Mouse (Mus musculus): ENCODE results near the gene Poln. TPM values are rescaled to one million over a fixed set of nuclear protein-coding genes. Genes with fewer than 3 reads are reported as not detected.

Poln gene
- polyA plus RNA-seq, 2 experiments from 2014 or later, result 0.77 to 3.5 TPM

- no peak for ATAC-seq
Observed at GRCm38 (mm10) chr5:33982731-33983259, 186.5 kb downstream of the Poln start.

- no peak for ATAC-seq
Observed at GRCm38 (mm10) chr5:33976267-33976666, 193.0 kb downstream of the Poln start.

GRCm38 (mm10) chr5:33974736-33975135, 194.5 kb downstream of the Poln start:
- ATAC-seq, result no peak

GRCm38 (mm10) chr5:33959382-33959781, 209.9 kb downstream of the Poln start:
- no peak for ATAC-seq

Other genes with a start within 250 kb of the Poln start
- gene Nelfa, start 233.0 kb downstream of the Poln start, polyA plus RNA-seq (2017; shearing (Covaris generic)), result 10 to 100 TPM; 36.7 to 66.6 TPM
- gene Gm1673, start 186.0 kb downstream of the Poln start, polyA plus RNA-seq (2017; shearing (Covaris generic)), result not detected
- not detected for gene Nat8l, start 173.5 kb downstream of the Poln start, polyA plus RNA-seq (2017; shearing (Covaris generic))
- 10 to 100 TPM; 80.1 to 90.0 TPM for gene Haus3, start 79 bp upstream of the Poln start, polyA plus RNA-seq (2017; shearing (Covaris generic))
- gene Mxd4, start 18.3 kb upstream of the Poln start, polyA plus RNA-seq (2017; shearing (Covaris generic)), result 100 to 1,000 TPM; 128 to 166 TPM
- 1 to 10 TPM; 4.4 to 4.5 TPM for gene Zfyve28, start 119.0 kb upstream of the Poln start, polyA plus RNA-seq (2017; shearing (Covaris generic))
- gene Cfap99, start 119.2 kb upstream of the Poln start, polyA plus RNA-seq (2017; shearing (Covaris generic)), result not detected
- gene Rnf4, start 166.8 kb upstream of the Poln start, polyA plus RNA-seq (2017; shearing (Covaris generic)), result 100 to 1,000 TPM; 105 to 132 TPM
- 10 to 100 TPM; 16.5 to 18.3 TPM for gene Fam193a, start 200.5 kb upstream of the Poln start, polyA plus RNA-seq (2017; shearing (Covaris generic))